Mouse (Mus musculus): ENCODE results near the gene Ddit4l.

DNA sequence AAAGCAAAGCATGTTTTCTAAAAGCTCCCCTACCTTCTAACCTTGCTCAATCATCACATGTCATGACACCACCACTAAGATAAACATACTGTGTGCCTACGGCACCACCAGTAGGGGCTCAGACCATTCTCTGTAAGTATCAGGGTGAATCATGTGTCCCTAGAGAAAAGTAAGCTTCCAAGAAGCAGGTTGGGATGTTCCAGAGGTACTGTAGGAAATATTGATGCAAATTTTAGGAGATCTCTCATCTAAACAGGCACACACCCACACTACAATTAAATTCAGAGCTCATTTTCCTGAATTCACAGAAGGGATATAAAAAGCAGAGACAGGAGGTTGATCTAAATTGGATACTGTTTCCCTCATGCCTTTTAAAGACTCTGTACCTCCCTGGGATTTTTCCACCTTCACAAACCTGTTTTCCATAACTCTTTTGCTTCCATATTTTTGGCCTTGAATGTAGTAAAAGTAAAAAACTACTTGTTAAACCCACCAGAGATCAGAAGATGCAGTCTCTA lies 12.4 kb upstream of the Ddit4l start:
- no peak for TF ChIP-seq POLR2A (IDR thresholded peaks at IDR 0.05; ENCODE audit: low read depth, low read length)
- TF ChIP-seq TCF12 (IDR thresholded peaks at IDR 0.05; ENCODE audit: low read depth, low read length) = no peak
- TF ChIP-seq CTCF (conservative IDR thresholded peaks at IDR 0.05 in 1 of 2, IDR thresholded peaks at IDR 0.05 in 1 of 2; ENCODE audit: low read depth in 2 of 2, low read length in 2 of 2) = peak in 1 of 2 experiments; percentile 16; a peak in 1 of 4 replicates
